ENCODE assay signal across 13 mouse cellular contexts in the genomic region with DNA sequence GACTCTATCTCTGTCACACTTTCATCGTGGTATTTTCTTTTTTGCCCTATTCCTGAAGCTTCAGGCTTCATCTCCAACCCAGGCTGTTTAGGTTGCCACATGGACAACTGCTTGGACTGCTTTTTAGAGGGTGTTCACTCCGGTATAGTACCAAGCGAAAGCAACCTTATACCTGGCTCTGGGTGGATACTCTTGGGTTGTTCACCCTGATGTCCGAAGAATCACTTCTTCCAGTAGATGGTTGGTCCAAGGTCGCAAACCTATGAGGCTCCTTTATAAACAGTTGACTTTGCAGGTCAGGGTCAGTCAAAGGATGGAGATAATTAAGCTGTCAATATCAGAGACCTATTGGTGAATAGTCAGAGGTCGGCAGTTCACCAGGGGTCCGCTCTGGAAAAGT. TPM values are rescaled to one million over a fixed set of nuclear protein-coding genes. Genes with fewer than 3 reads are reported as not detected.
"Had no signal": no experiment of that assay in that cellular context is flagged by ENCODE, and none has a peak within 500 bp of the region (broad histone marks: within the 10 kb centered on the region; RNA-seq: fewer than 3 reads in every experiment).

A gene (minus strand): TSS at position 101 of the 400 bp plus-strand sequence.

RNA-seq across cellular contexts. Expression of the gene that starts here (rescaled TPM):
- polyA plus RNA-seq: neural tube, embryonic 12.5 days; neural tube, embryonic 13.5 days; neural tube, embryonic 14.5 days; neural tube, embryonic 15.5 days; small intestine, adult 2 months; spleen, adult 2 months; stomach, embryonic 14.5 days; stomach, embryonic 15.5 days; stomach, embryonic 16.5 days; stomach, postnatal 0 days; thymus, adult 2 months; thymus, postnatal 0 days; urinary bladder, adult 2 months had no signal
